Mouse (Mus musculus): ENCODE results near the gene Speg. TPM values are rescaled to one million over a fixed set of nuclear protein-coding genes. Genes with fewer than 3 reads are reported as not detected.

The Speg gene
- polyA plus RNA-seq, 1 experiment from 2014 or later = 32.9 TPM

- Histone ChIP-seq H3K36me3 (ENCODE audit: control insufficient read depth, insufficient read depth, low read length) (no peaks in the 10 kb centered on the region), H3K27me3 (ENCODE audit: control insufficient read depth, insufficient read depth, low read length) (peaks cover 48% of the 10 kb centered on the region), H3K4me1 (ENCODE audit: control insufficient read depth, insufficient read depth, low read length) (peaks cover 71% of the 10 kb centered on the region), H3K4me3 (ENCODE audit: low read depth, low read length) (peak within 1 kb of the TSS; percentile 23), H3K9me3 (ENCODE audit: control insufficient read depth, low read length) (no peaks in the 10 kb centered on the region), H3K27ac (replicated peaks; ENCODE audit: low read depth, low read length) (no peak within 1 kb of the TSS), H3K9ac (ENCODE audit: low read length) (peak within 1 kb of the TSS; percentile 40), H3K4me2 (ENCODE audit: low read depth, severe bottlenecking) (peak within 1 kb of the TSS; percentile 59)
- no peak for ATAC-seq (ENCODE audit: insufficient number of reproducible peaks, low FRiP score, low TSS enrichment, low read depth)
- DNase-seq (ENCODE audit: low spot score) = peak; percentile 47
- under 1% methylated on average over 35 of the region's 35 CpGs for WGBS
These were observed 75.4 kb downstream of the Speg start, which contains the start of gene Asic4 for GRCm38 (mm10) chr1:75450314-75451005. Gene Asic4 (plus strand): TSS chr1:75450436.

GRCm38 (mm10) chr1:75451900-75452299 lies 76.8 kb downstream of the Speg start:
- 75% methylated on average over 5 of the region's 5 CpGs for WGBS
- H3K4me3 ChIP-seq (ENCODE audit: low read depth, low read length) = no peak overlapping the region
- no peak overlapping the region for H3K4me2 ChIP-seq (ENCODE audit: low read depth, severe bottlenecking)
- peaks cover 72% of the 10 kb centered on the region for H3K4me1 ChIP-seq (ENCODE audit: control insufficient read depth, insufficient read depth, low read length)
- DNase-seq (ENCODE audit: low spot score) (no peak), ATAC-seq (ENCODE audit: insufficient number of reproducible peaks, low FRiP score, low TSS enrichment, low read depth) (no peak)
- H3K27me3 ChIP-seq (ENCODE audit: control insufficient read depth, insufficient read depth, low read length) = peaks cover 46% of the 10 kb centered on the region
- H3K9ac ChIP-seq (ENCODE audit: low read length) = no peak overlapping the region
- H3K36me3 ChIP-seq (ENCODE audit: control insufficient read depth, insufficient read depth, low read length) = no peaks in the 10 kb centered on the region
- no peaks in the 10 kb centered on the region for H3K9me3 ChIP-seq (ENCODE audit: control insufficient read depth, low read length)
- H3K27ac ChIP-seq (replicated peaks; ENCODE audit: low read depth, low read length) = no peak overlapping the region

GRCm38 (mm10) chr1:75455433-75455832 lies 80.3 kb downstream of the Speg start:
- DNase-seq (ENCODE audit: low spot score) (no peak), ATAC-seq (ENCODE audit: insufficient number of reproducible peaks, low FRiP score, low TSS enrichment, low read depth) (no peak)
- Histone ChIP-seq H3K4me1 (ENCODE audit: control insufficient read depth, insufficient read depth, low read length) (peaks cover 55% of the 10 kb centered on the region), H3K4me3 (ENCODE audit: low read depth, low read length) (no peak overlapping the region), H3K27ac (replicated peaks; ENCODE audit: low read depth, low read length) (no peak overlapping the region), H3K4me2 (ENCODE audit: low read depth, severe bottlenecking) (no peak overlapping the region), H3K9ac (ENCODE audit: low read length) (no peak overlapping the region), H3K9me3 (ENCODE audit: control insufficient read depth, low read length) (no peaks in the 10 kb centered on the region), H3K27me3 (ENCODE audit: control insufficient read depth, insufficient read depth, low read length) (peaks cover 28% of the 10 kb centered on the region), H3K36me3 (ENCODE audit: control insufficient read depth, insufficient read depth, low read length) (no peaks in the 10 kb centered on the region)
- 69% methylated on average over 3 of the region's 3 CpGs for WGBS

GRCm38 (mm10) chr1:75455948-75456347 lies 80.9 kb downstream of the Speg start:
- no peak overlapping the region for H3K27ac ChIP-seq (replicated peaks; ENCODE audit: low read depth, low read length)
- H3K27me3 ChIP-seq (ENCODE audit: control insufficient read depth, insufficient read depth, low read length) = peaks cover 23% of the 10 kb centered on the region
- DNase-seq (ENCODE audit: low spot score) (no peak), ATAC-seq (ENCODE audit: insufficient number of reproducible peaks, low FRiP score, low TSS enrichment, low read depth) (no peak)
- no peak overlapping the region for H3K9ac ChIP-seq (ENCODE audit: low read length)
- 12% methylated on average over 5 of the region's 5 CpGs for WGBS
- no peak overlapping the region for H3K4me3 ChIP-seq (ENCODE audit: low read depth, low read length)
- H3K4me1 ChIP-seq (ENCODE audit: control insufficient read depth, insufficient read depth, low read length) = peaks cover 50% of the 10 kb centered on the region
- no peaks in the 10 kb centered on the region for H3K36me3 ChIP-seq (ENCODE audit: control insufficient read depth, insufficient read depth, low read length)
- H3K4me2 ChIP-seq (ENCODE audit: low read depth, severe bottlenecking) = no peak overlapping the region
- H3K9me3 ChIP-seq (ENCODE audit: control insufficient read depth, low read length) = no peaks in the 10 kb centered on the region

GRCm38 (mm10) chr1:75456746-75457564 lies 81.9 kb downstream of the Speg start:
- no peak for ATAC-seq (ENCODE audit: insufficient number of reproducible peaks, low FRiP score, low TSS enrichment, low read depth)
- peak; percentile 69 for DNase-seq (ENCODE audit: low spot score)
- Histone ChIP-seq H3K36me3 (ENCODE audit: control insufficient read depth, insufficient read depth, low read length) (no peaks in the 10 kb centered on the region), H3K9ac (ENCODE audit: low read length) (no peak overlapping the region), H3K27me3 (ENCODE audit: control insufficient read depth, insufficient read depth, low read length) (peaks cover 15% of the 10 kb centered on the region), H3K4me2 (ENCODE audit: low read depth, severe bottlenecking) (no peak overlapping the region), H3K4me1 (ENCODE audit: control insufficient read depth, insufficient read depth, low read length) (peaks cover 48% of the 10 kb centered on the region), H3K4me3 (ENCODE audit: low read depth, low read length) (no peak overlapping the region), H3K27ac (replicated peaks; ENCODE audit: low read depth, low read length) (no peak overlapping the region), H3K9me3 (ENCODE audit: control insufficient read depth, low read length) (no peaks in the 10 kb centered on the region)
- WGBS = 1% methylated on average over 14 of the region's 14 CpGs

- H3K4me2 ChIP-seq (ENCODE audit: low read depth, severe bottlenecking) = peak overlapping the region; percentile 63; the same call in 1 of the 2 replicates
- H3K27me3 ChIP-seq (ENCODE audit: control insufficient read depth, insufficient read depth, low read length) = peaks cover 9% of the 10 kb centered on the region
- H3K4me1 ChIP-seq (ENCODE audit: control insufficient read depth, insufficient read depth, low read length) = peaks cover 48% of the 10 kb centered on the region
- no peak overlapping the region for H3K27ac ChIP-seq (replicated peaks; ENCODE audit: low read depth, low read length)
- H3K36me3 ChIP-seq (ENCODE audit: control insufficient read depth, insufficient read depth, low read length) = no peaks in the 10 kb centered on the region
- no peak for DNase-seq (ENCODE audit: low spot score)
- ATAC-seq (ENCODE audit: insufficient number of reproducible peaks, low FRiP score, low TSS enrichment, low read depth) = 0 out of 2 replicates have a peak, but pooled peaks have one; percentile 2
- no peak overlapping the region for H3K9ac ChIP-seq (ENCODE audit: low read length)
- 0% methylated on average over 9 of the region's 10 CpGs for WGBS
- no peak overlapping the region for H3K4me3 ChIP-seq (ENCODE audit: low read depth, low read length)
- H3K9me3 ChIP-seq (ENCODE audit: control insufficient read depth, low read length) = no peaks in the 10 kb centered on the region
These were observed 82.6 kb downstream of the Speg start for GRCm38 (mm10) chr1:75457710-75458024.

GRCm38 (mm10) chr1:75458025-75458788 lies 83.1 kb downstream of the Speg start:
- Histone ChIP-seq H3K4me2 (ENCODE audit: low read depth, severe bottlenecking) (peak overlapping the region; percentile 63), H3K27me3 (ENCODE audit: control insufficient read depth, insufficient read depth, low read length) (peaks cover 9% of the 10 kb centered on the region), H3K27ac (replicated peaks; ENCODE audit: low read depth, low read length) (no peak overlapping the region), H3K4me1 (ENCODE audit: control insufficient read depth, insufficient read depth, low read length) (peaks cover 44% of the 10 kb centered on the region), H3K4me3 (ENCODE audit: low read depth, low read length) (peak overlapping the region; percentile 25), H3K9ac (ENCODE audit: low read length) (peak overlapping the region; percentile 43), H3K9me3 (ENCODE audit: control insufficient read depth, low read length) (no peaks in the 10 kb centered on the region), H3K36me3 (ENCODE audit: control insufficient read depth, insufficient read depth, low read length) (no peaks in the 10 kb centered on the region)
- ATAC-seq (ENCODE audit: insufficient number of reproducible peaks, low FRiP score, low TSS enrichment, low read depth) = peak; percentile 74; the same call in 1 of the 2 replicates
- WGBS = 1% methylated on average over 37 of the region's 42 CpGs
- DNase-seq (ENCODE audit: low spot score) = peak; percentile 60

Data from limb, embryonic 11.5 days (tissue).